Mouse (Mus musculus): ENCODE data around the gene March1.

March1 gene

GRCm38 (mm10) chr8:66229931-66230330, 612.2 kb downstream of the March1 start:
- in situ Hi-C loops (cut with MboI; ENCODE audit: unreplicated experiment in 2 of 2): no loop called here

DNA sequence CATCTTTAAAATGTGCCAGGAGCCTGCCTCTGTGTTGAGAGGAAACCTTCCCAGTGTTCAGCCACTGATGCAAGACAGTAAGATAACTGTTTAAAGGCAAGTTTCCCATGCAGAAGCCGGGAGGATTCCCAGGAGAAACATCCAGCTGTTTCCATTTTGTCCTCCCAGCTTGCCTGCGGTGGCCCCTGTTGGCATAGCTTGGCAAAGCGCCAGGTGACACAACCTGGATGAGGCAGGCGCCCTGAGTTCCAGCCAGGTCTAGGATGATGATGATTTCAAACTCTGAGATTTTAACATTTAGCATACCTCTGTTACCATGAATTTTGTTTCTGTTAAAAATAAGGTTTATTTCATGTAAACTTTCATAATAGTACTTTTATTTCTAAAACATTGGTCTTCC, 651.8 kb downstream of the March1 start:
- in situ Hi-C loops (cut with MboI; ENCODE audit: unreplicated experiment in 2 of 2): no loop called here

DNA sequence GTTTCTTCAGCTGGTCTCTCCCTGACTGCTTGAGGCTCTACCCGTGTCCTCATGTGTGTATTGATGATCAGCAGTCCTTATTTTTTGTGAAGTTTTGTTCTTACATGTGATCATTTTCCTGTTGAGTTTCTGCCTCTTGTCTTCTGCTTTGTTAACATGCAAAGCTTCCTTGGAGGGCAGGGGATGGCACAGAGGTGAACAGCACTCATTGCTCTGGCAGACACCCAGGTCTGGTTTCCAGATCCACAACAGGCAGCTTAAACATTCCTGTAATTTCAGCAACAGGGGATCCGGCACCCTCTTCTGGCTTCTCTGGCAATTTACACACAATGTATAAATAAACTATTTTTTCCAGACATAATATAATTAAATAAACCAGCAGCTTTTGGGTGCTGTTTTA, 652.4 kb downstream of the March1 start:
- in situ Hi-C loops (cut with MboI; ENCODE audit: unreplicated experiment in 2 of 2): no loop called here

DNA sequence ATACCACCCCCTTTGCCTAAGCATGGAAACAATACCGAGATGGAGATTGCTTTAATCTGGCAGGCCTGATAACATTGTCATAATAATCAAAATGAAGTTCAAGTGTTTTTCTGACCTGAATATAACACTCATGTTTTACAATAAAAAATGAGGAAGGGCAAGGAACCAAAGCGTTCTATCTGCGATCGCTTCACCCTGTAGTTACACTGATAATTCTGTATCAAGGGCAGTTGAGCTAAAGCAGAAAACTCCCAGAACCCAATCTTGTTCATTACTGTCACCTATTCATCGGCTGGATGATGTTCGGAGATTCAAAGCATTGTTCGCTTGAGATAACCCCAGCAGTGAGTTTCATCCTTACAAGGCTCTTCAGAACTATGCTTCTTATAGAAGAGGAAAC, 700.1 kb downstream of the March1 start:
- in situ Hi-C loops (cut with MboI; ENCODE audit: unreplicated experiment in 2 of 2): loop anchor here (25.0 kb wide), 2 partner anchors 1094 to 1181 kb away; partner anchors contain the start of gene BC030870 (in 1 of the 2)

- in situ Hi-C loops (cut with MboI; ENCODE audit: unreplicated experiment in 2 of 2): loop anchor here (5.0 to 25.0 kb wide), 5 partner anchors 119 to 1368 kb away; partner anchors contain the start of gene BC030870 (in 1 of the 2)
Observed at GRCm38 (mm10) chr8:66323045-66323807, 705.5 kb downstream of the March1 start.

DNA sequence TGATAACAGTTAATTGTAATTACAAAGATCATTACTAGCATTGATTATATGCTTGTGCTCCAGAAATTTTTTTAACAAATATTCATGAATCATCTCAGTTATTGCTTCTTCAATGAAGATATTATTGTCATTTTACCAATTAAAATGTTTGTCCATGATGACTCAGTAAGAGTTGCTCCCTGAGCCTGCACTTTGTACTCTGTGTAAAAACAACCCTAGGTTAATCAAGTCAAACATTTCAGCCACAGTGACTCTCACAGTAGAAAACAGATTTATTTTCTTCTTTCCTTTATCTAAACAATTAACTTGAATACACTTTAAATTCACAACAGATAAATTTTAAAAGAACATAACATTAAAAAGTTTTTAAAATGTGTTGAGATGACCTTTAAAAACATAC, 708.7 kb downstream of the March1 start:
- in situ Hi-C loops (cut with MboI; ENCODE audit: unreplicated experiment in 2 of 2): loop anchor here (10.0 to 25.0 kb wide), 3 partner anchors 536 to 1372 kb away; partner anchors contain the start of gene Naf1 (in 1 of the 2)

GRCm38 (mm10) chr8:66332206-66332605, 714.5 kb downstream of the March1 start:
- in situ Hi-C loops (cut with MboI; ENCODE audit: unreplicated experiment in 2 of 2): loop anchor here in 1 of 2 experiments (5.0 to 25.0 kb wide), 2 partner anchors 75 to 530 kb away; partner anchors contain the start of gene Naf1

- in situ Hi-C loops (cut with MboI; ENCODE audit: unreplicated experiment in 2 of 2): loop anchor here in 1 of 2 experiments (5.0 to 25.0 kb wide), 2 partner anchors 73 to 528 kb away; partner anchors contain the start of gene Naf1
Observed at GRCm38 (mm10) chr8:66334265-66334664, 716.6 kb downstream of the March1 start.

GRCm38 (mm10) chr8:66339551-66339950, 721.9 kb downstream of the March1 start:
- in situ Hi-C loops (cut with MboI; ENCODE audit: unreplicated experiment in 2 of 2): loop anchor here in 1 of 2 experiments (25.0 kb wide), 1 partner anchor 523 kb away; the partner anchor contains the start of gene Naf1

DNA sequence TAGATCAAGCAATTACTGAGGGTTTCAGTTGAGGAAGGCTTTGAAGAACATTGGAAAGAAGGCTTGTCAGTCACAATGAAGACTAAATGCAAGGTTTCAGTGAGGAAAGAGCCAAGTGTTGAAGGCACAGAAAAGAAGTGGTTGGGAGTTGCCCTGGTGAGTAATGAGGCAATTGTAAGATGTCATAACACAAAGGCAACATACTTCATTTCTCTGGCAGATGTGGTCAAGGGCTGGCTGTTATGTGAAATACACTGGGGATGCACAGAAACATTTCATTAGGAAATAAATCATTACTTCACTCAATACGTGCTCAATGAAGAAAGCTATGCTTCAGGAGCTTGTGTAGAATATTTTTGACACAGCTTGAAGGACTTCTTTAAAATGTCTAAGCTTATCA, 725.2 kb downstream of the March1 start:
- in situ Hi-C loops (cut with MboI; ENCODE audit: unreplicated experiment in 2 of 2): loop anchor here in 1 of 2 experiments (25.0 kb wide), 1 partner anchor 519 kb away; the partner anchor contains the start of gene Naf1

GRCm38 (mm10) chr8:66362882-66363801, 745.4 kb downstream of the March1 start:
- in situ Hi-C loops (cut with MboI; ENCODE audit: unreplicated experiment in 2 of 2): no loop called here

DNA sequence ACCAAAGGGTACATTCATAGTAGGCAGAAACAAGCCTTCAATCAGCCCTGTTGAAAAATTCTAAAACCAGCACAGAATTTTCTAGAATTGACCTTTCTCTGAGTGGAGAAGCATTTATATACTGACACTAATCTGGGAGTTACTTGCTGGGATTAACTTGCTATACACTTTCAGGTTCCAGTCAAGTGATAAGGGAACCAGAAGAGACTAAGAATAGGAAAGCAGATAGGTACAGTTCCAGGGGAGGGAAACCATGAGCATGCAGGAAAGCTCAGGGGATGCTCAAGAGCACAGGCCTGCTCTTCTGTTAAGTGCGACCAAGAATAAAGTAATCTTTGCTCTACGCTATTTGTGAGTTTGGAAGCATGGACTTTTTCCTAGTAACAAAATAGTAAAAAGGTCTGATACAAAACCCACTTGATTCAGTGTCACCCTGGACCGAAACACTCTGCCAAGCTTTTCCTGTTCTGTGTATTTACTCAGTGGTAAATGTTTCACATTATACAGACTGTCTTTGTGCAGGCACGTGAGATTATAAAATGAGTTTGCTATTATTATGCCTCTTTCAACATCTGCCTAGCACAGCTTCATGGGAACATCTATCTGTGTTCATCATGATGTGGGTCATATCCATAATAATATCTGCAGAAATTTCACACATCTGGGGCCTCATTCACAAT, 766.1 kb downstream of the March1 start:
- in situ Hi-C loops (cut with MboI; ENCODE audit: unreplicated experiment in 2 of 2): loop anchor here in 1 of 2 experiments (25.0 kb wide), 1 partner anchor 1328 kb away; no protein-coding TSS in a partner anchor

DNA sequence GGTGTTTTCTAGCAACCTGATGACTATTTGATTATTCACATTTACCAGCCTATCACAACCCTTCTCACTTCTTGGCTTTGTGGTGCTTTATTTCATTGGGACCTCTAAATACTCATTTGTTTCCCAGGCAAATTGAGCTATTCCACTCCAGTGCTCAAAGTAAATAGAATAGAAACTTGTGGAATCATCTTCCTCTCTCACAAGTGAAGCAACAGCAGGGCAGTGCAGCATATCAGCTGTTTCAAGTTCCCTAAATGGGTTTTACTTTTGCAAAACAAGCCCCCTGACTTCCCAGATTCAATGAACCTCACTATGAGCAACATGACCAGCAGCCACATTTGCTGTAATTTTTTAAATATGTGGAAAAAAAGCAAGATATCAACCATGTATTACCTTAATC, 768.3 kb downstream of the March1 start:
- in situ Hi-C loops (cut with MboI; ENCODE audit: unreplicated experiment in 2 of 2): loop anchor here in 1 of 2 experiments (25.0 kb wide), 1 partner anchor 1326 kb away; no protein-coding TSS in a partner anchor

GRCm38 (mm10) chr8:66388693-66389092, 771.0 kb downstream of the March1 start:
- in situ Hi-C loops (cut with MboI; ENCODE audit: unreplicated experiment in 2 of 2): loop anchor here in 1 of 2 experiments (25.0 kb wide), 1 partner anchor 1324 kb away; no protein-coding TSS in a partner anchor

- in situ Hi-C loops (cut with MboI; ENCODE audit: unreplicated experiment in 2 of 2): loop anchor here in 1 of 2 experiments (25.0 kb wide), 1 partner anchor 1321 kb away; no protein-coding TSS in a partner anchor
Observed at GRCm38 (mm10) chr8:66391554-66391953, 773.9 kb downstream of the March1 start.

DNA sequence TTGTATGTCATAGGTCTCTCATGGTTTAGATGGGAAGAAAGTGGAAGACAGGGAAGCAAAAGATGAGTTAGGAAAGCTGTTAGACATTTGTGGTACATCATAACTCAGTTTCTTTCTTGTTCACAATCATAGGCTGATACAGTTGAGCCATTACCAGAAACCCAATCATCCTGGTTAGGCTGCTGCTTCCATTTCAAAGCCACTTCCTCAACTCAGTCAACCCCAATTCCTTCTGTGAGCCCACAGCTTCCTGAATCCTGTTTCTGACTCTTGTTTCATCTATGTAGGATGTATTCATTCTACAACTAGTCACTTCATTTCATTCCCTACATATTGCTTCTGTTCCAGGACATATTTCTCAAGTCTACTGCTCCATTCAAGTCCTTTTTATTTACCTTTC, 775.2 kb downstream of the March1 start:
- in situ Hi-C loops (cut with MboI; ENCODE audit: unreplicated experiment in 2 of 2): loop anchor here in 1 of 2 experiments (25.0 kb wide), 1 partner anchor 1319 kb away; no protein-coding TSS in a partner anchor

- in situ Hi-C loops (cut with MboI; ENCODE audit: unreplicated experiment in 2 of 2): loop anchor here in 1 of 2 experiments (25.0 kb wide), 1 partner anchor 1318 kb away; no protein-coding TSS in a partner anchor
Observed at GRCm38 (mm10) chr8:66394148-66394547, 776.4 kb downstream of the March1 start.

- in situ Hi-C loops (cut with MboI; ENCODE audit: unreplicated experiment in 2 of 2): loop anchor here in 1 of 2 experiments (25.0 kb wide), 1 partner anchor 1314 kb away; no protein-coding TSS in a partner anchor
Observed at GRCm38 (mm10) chr8:66397811-66398210, 780.1 kb downstream of the March1 start.

GRCm38 (mm10) chr8:66400050-66400449, 782.4 kb downstream of the March1 start:
- in situ Hi-C loops (cut with MboI; ENCODE audit: unreplicated experiment in 2 of 2): loop anchor here in 1 of 2 experiments (25.0 kb wide), 1 partner anchor 1312 kb away; no protein-coding TSS in a partner anchor
